Mouse (Mus musculus) forebrain, embryonic 11.5 days (tissue): Measurements from ENCODE around the gene Gbx2. TPM values are rescaled to one million over a fixed set of nuclear protein-coding genes. Genes with fewer than 3 reads are reported as not detected.

ENCODE experiments used
- ATAC-seq: fragments of 200-750 bp; cut with Nextera tagmentation; replicated peaks from 2 replicates; pipeline ENCODE4 v1.8.0; 2017; ENCODE audit warnings: moderate TSS enrichment; ENCODE audit not compliant: low FRiP score
- DNase-seq: peaks from one replicate; pipeline ENCODE4 v3.0.0-alpha.2; 2017; ENCODE audit warnings: low spot score
- H3K27ac ChIP-seq: fragments of 300-500 bp; sonication (generic); 2 replicates; pipeline ENCODE4 v1.5.1; 2014; ENCODE audit warnings: low read depth, low read length
- H3K27me3 ChIP-seq: fragments of 300-500 bp; sonication (generic); 2 replicates; pipeline ENCODE4 v1.6.1; 2014; ENCODE audit warnings: mild to moderate bottlenecking, low read length, mixed read lengths; ENCODE audit not compliant: control insufficient read depth, insufficient read depth
- H3K36me3 ChIP-seq: fragments of 300-500 bp; sonication (generic); 2 replicates; pipeline ENCODE4 v1.6.1; 2014; ENCODE audit warnings: mild to moderate bottlenecking, low read length, moderate library complexity, mixed read lengths; ENCODE audit not compliant: control insufficient read depth, insufficient read depth
- H3K4me1 ChIP-seq: fragments of 300-500 bp; sonication (generic); replicated peaks from 2 replicates; pipeline ENCODE4 v1.6.1; 2014; ENCODE audit warnings: low read length, mixed read lengths; ENCODE audit not compliant: control insufficient read depth, insufficient read depth
- H3K4me2 ChIP-seq: fragments of 300-500 bp; sonication (generic); 2 replicates; pipeline ENCODE4 v1.6.1; 2014; ENCODE audit warnings: low read depth, mild to moderate bottlenecking, low read length, moderate library complexity, mixed read lengths; ENCODE audit not compliant: severe bottlenecking
- H3K4me3 ChIP-seq: fragments of 300-500 bp; sonication (generic); 2 replicates; pipeline ENCODE4 v1.5.1; 2014; ENCODE audit warnings: low read depth, low read length
- H3K9ac ChIP-seq: fragments of 300-500 bp; sonication (generic); 2 replicates; pipeline ENCODE4 v1.6.1; 2014; ENCODE audit warnings: low read length
- H3K9me3 ChIP-seq: fragments of 300-500 bp; sonication (generic); 2 replicates; pipeline ENCODE4 v1.6.1; 2016; ENCODE audit warnings: low read length, mixed read lengths; ENCODE audit not compliant: control insufficient read depth
- WGBS: fragments of 180-500 bp; shearing (Covaris S2); extraction: QIAGEN DNeasy Blood & Tissue Kit; methylation state at CpG from one replicate; pipeline ENCODE4 v1.1.7; 2014; 5-methylcytosine and 5-hydroxymethylcytosine counted together
- polyA plus RNA-seq: library from polyadenylated mRNA; unstranded; fragments of >200 nt; fragmentation: Nextera tagmentation; extraction: Ambion mirVana; gene quantifications from 2 replicates; pipeline ENCODE4 v1.2.1, GENCODE M21; 2014

The Gbx2 gene
- 5.0 and 6.7 TPM in 2 replicates for polyA plus RNA-seq

DNA sequence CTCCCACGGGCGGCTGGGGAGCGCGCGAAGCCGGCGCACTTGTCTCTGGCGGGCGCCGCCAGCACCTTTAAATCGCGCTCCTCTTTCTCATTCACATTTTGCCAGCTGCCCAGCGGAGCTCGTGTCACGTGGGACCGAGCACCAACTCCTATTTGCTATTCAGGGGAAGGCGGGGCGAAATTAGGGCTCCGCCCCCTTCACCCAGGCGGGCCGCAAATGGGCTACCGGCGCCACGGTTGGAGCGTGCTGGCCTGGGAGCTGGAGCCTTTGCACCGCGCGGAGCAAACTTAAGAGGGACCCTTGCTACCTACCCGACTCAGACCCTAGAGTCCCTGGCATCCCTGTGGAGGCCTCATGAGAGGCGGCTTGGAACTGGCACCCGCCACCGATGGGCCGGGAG, at the start of gene Gbx2:
Gene Gbx2, minus strand, starts transcription at position 60 of the 400 bp plus-strand sequence.
- peak within 1 kb of the TSS; percentile 27; the same call in 1 of the 2 replicates for H3K9ac ChIP-seq
- peaks cover 95% of the 10 kb centered on the region for H3K27me3 ChIP-seq
- ATAC-seq (peak; percentile 76), DNase-seq (peak; percentile 91)
- H3K36me3 ChIP-seq, result no peaks in the 10 kb centered on the region
- H3K9me3 ChIP-seq, result no peaks in the 10 kb centered on the region
- under 1% methylated on average over 33 of the region's 33 CpGs for WGBS
- H3K4me1 ChIP-seq, result peaks cover 40% of the 10 kb centered on the region
- peak within 1 kb of the TSS; percentile 37 for H3K4me3 ChIP-seq
- H3K4me2 ChIP-seq, result peak within 1 kb of the TSS; percentile 74
- no peak within 1 kb of the TSS for H3K27ac ChIP-seq

DNA sequence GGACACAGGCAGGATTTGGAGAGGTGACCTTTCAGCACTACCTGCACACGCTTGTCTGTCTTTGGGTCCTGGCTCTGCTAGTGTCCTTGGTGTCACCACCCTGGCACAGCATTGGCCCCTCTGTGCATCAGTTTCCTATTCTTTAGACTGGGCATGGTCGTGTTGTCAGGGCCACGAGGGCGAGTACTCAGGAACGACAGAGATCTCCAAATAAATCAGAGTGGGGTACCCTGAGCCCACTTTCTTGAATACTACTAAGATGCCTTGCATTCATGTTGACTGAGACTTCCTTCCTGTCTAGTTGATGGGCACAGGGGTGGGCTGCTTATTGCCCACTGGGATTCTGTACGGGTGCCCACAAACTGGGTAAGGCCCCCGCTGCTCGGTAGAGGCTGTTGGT, 46.3 kb upstream of the Gbx2 start:
- Histone ChIP-seq H3K9me3 (no peaks in the 10 kb centered on the region), H3K4me3 (no peak overlapping the region), H3K36me3 (no peaks in the 10 kb centered on the region), H3K9ac (no peak overlapping the region), H3K27ac (no peak overlapping the region), H3K4me1 (no peaks in the 10 kb centered on the region), H3K27me3 (no peaks in the 10 kb centered on the region; the same call in 1 of the 2 replicates), H3K4me2 (no peak overlapping the region)
- WGBS, result 88% methylated on average over 8 of the region's 8 CpGs
- DNase-seq (peak; percentile 41), ATAC-seq (no peak)

DNA sequence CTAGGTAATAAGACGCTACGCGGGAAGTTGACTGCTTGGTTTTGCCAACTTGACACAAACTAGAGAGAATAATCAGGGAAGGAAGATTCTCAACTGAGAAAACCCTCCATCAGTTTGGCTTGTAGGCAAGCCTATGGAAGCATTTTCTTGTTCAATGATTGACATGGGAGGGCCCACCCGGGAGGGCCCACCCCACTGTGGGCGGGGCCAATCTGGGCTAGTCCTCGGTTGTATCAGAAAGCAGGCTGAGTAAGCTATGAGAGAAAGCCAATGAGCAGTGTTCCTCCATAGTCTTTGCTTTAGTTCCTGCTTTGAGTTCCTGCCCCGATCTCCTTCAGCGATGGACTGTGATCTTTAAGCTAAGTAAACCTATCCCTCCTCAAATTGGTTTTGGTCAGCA, 45.4 kb upstream of the Gbx2 start:
- H3K36me3 ChIP-seq, result no peaks in the 10 kb centered on the region
- 81% methylated on average over 8 of the region's 8 CpGs for WGBS
- ATAC-seq (no peak), DNase-seq (peak; percentile 26)
- no peak overlapping the region for H3K27ac ChIP-seq
- no peak overlapping the region for H3K4me2 ChIP-seq
- no peaks in the 10 kb centered on the region for H3K4me1 ChIP-seq
- H3K9ac ChIP-seq, result no peak overlapping the region
- H3K9me3 ChIP-seq, result no peaks in the 10 kb centered on the region
- peaks cover 7% of the 10 kb centered on the region; the same call in 1 of the 2 replicates for H3K27me3 ChIP-seq
- no peak overlapping the region for H3K4me3 ChIP-seq

DNA sequence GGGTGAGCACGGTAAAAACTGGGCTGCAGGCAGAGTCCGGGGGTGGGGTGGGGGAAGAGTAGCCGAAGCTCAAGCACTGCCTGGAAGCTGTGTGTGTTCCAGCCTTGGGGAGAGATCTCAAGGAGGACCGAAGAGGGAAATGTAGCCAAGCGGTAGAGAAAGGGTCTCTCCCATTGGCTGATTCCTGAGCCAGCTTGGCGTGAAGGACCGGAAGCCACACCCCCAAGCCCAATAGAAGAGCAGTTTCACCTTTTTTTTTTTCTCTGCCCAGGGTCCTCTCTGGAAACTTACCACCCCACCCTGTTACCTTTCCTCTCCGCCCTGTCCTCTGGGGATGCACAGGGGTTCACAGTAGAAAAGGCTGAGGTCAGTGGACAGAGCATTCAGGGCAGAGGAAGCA, 43.6 kb upstream of the Gbx2 start:
- peaks cover 23% of the 10 kb centered on the region for H3K27me3 ChIP-seq

DNA sequence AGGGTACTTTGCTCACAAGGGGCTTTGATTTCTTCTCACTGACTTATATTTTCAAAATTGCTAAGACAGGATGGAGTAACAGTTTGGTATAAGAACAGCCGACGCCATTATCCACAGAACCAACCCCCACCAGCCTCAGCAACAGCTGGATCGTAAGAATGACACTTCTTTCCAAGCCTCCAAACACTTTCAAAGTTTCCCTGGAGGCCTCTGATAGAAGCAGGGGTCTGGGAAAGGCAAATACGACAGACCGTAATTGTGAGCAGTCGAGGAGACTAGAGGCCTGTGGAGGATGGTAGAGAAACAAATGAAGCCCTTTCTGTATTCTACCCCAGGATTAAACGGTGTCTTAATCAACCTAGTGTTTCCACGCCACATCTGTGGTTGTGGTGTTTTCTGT, 40.9 kb upstream of the Gbx2 start:
- WGBS, result 70% methylated on average over 8 of the region's 8 CpGs
- DNase-seq, result peak; percentile 21

More for the DNA sequence above, 43.6 kb upstream of the Gbx2 start:
- ATAC-seq, result no peak
- Histone ChIP-seq H3K36me3 (no peaks in the 10 kb centered on the region), H3K9me3 (no peaks in the 10 kb centered on the region), H3K4me1 (no peaks in the 10 kb centered on the region), H3K27ac (no peak overlapping the region), H3K9ac (no peak overlapping the region), H3K4me2 (no peak overlapping the region), H3K4me3 (no peak overlapping the region)
- WGBS, result 73% methylated on average over 8 of the region's 8 CpGs
- peak; percentile 21 for DNase-seq

DNA sequence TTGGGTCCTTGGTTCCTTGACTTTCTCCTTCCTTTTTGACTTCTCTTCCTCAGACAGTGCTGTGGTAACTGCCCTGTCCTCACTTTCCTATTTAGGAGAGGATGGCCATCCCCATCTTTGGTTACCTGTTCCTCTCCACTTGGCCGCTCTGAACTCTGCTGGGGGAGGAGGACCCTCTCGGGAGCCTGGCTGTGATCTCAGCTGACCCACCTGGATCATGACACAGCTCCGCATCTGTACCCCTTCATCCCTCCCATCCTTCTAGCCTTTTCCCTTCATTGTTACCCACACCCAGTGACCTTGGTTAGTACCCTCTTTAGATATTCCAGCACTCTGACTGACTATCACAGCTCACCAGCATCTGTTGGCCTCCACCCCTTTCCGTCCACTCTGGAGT, 38.7 kb upstream of the Gbx2 start:
- peak; percentile 39 for DNase-seq
- Histone ChIP-seq H3K9ac (no peak overlapping the region), H3K4me2 (no peak overlapping the region), H3K27me3 (peaks cover 59% of the 10 kb centered on the region), H3K9me3 (no peaks in the 10 kb centered on the region), H3K27ac (no peak overlapping the region), H3K4me3 (no peak overlapping the region), H3K36me3 (no peaks in the 10 kb centered on the region), H3K4me1 (peaks cover 4% of the 10 kb centered on the region; the same call in 1 of the 2 replicates)
- no peak for ATAC-seq
- 86% methylated on average over 4 of the region's 4 CpGs for WGBS

More for the DNA sequence above, 40.9 kb upstream of the Gbx2 start:
- H3K27ac ChIP-seq, result no peak overlapping the region
- H3K4me1 ChIP-seq, result peaks cover 4% of the 10 kb centered on the region; the same call in 1 of the 2 replicates
- H3K4me2 ChIP-seq, result no peak overlapping the region
- no peaks in the 10 kb centered on the region for H3K36me3 ChIP-seq
- H3K27me3 ChIP-seq, result peaks cover 49% of the 10 kb centered on the region
- no peak overlapping the region for H3K4me3 ChIP-seq
- ATAC-seq, result no peak
- H3K9ac ChIP-seq, result no peak overlapping the region
- no peaks in the 10 kb centered on the region for H3K9me3 ChIP-seq

DNA sequence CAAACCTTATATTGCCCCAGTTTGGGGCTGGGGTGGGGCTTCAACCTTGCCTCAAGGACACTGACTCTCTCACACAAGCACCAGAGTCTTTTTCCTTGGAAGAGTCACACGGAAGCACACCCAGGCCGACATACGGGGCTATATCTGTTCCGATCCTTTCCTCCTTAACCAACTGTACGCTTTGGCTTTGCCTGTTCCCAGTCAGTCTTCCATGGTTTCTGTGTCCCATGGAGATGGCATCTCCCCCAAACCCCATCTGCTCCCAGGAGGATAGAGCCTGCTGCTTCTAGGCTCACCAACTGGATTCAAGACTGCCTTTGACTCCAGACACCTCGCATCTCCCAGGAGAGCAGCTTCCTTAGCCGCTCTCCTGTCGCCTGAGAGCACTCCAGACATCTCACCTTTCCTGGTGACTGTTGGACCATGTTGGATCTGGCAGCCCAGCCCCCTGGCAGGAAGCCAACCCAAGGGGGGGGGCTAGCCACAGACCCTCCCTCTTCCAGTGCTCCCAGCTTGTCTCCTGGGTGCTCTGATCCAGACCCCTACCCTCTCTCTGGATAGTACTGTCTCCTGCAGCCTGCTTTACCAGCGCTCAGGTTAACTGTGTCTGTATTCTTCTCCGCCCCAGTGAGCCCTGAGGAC, 38.2 kb upstream of the Gbx2 start:
- Histone ChIP-seq H3K36me3 (no peaks in the 10 kb centered on the region), H3K4me3 (no peak overlapping the region), H3K9ac (no peak overlapping the region), H3K4me2 (no peak overlapping the region), H3K4me1 (peaks cover 4% of the 10 kb centered on the region; the same call in 1 of the 2 replicates), H3K9me3 (no peaks in the 10 kb centered on the region), H3K27me3 (peaks cover 59% of the 10 kb centered on the region), H3K27ac (no peak overlapping the region)
- ATAC-seq (no peak), DNase-seq (peak; percentile 46)
- 52% methylated on average over 10 of the region's 10 CpGs for WGBS

DNA sequence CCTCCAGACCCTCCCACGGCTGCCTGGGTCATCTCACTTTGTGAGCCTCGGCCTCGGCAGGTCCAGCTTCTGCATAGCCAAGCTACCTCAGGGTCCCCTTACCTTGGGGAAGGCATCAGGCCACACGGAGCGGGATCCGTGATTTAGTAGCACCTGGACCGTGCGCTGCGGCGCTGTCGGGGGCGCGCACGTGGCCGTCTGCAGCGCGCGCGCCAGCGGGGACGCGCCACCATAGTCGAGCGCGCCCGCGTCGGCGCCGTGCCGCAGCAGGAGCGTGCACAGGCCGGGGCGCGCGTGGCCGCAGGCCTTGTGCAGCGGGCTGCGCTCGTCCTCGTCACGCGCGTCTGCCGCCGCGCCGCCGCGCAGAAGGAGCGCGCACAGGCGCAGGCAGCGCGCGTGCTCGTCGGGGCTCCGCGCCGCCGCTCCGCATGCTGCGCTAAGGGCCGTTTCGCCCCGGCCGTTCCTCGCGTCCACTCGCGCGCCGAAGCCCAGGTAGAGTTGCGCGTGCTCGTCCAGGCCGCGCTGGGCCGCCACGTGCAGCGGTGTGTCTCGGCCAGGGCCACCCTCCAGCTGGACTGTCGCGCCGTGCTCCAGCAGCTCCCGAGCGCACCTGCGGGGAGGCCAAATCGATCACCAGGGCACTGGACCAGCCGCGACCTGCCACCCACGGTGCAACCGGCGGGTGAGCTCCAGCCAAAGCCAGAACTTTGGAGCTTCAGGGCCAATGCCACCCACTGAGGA, 37.3 kb upstream of the Gbx2 start:
- peaks cover 62% of the 10 kb centered on the region for H3K27me3 ChIP-seq
- no peak overlapping the region for H3K27ac ChIP-seq
- H3K4me2 ChIP-seq, result peak overlapping the region; percentile 95
- H3K9me3 ChIP-seq, result no peaks in the 10 kb centered on the region
- peak overlapping the region; percentile 55 for H3K4me3 ChIP-seq
- peak overlapping the region; percentile 45 for H3K9ac ChIP-seq
- peak; percentile 58 for DNase-seq
- peaks cover 4% of the 10 kb centered on the region; the same call in 1 of the 2 replicates for H3K4me1 ChIP-seq
- no peak; the same call in 1 of the 2 replicates for ATAC-seq
- H3K36me3 ChIP-seq, result no peaks in the 10 kb centered on the region
- 1% methylated on average over 72 of the region's 95 CpGs for WGBS
